Mouse (Mus musculus) kidney, embryonic 14.5 days (tissue): Measurements from ENCODE around the gene Acot11. TPM values are rescaled to one million over a fixed set of nuclear protein-coding genes. Genes with fewer than 3 reads are reported as not detected.

Experiments
- ATAC-seq: fragments of 200-750 bp; cut with Nextera tagmentation; 2 replicates; pipeline ENCODE4 v1.8.0; 2017; ENCODE audit warnings: moderate number of reproducible peaks, mild to moderate bottlenecking, moderate TSS enrichment, moderate library complexity; ENCODE audit not compliant: low FRiP score, low TSS enrichment
- H3K27ac ChIP-seq: fragments of 300-500 bp; sonication (generic); 2 replicates; pipeline ENCODE4 v1.5.1; 2014; ENCODE audit warnings: low read depth, mild to moderate bottlenecking, low read length, moderate library complexity, mixed read lengths
- H3K27me3 ChIP-seq: fragments of 300-500 bp; sonication (generic); 2 replicates; pipeline ENCODE4 v1.6.1; 2014; ENCODE audit warnings: mild to moderate bottlenecking, low read length; ENCODE audit not compliant: control insufficient read depth, insufficient read depth
- H3K36me3 ChIP-seq: fragments of 300-500 bp; sonication (generic); 2 replicates; pipeline ENCODE4 v1.6.1; 2014; ENCODE audit warnings: low read length, mixed read lengths; ENCODE audit not compliant: control insufficient read depth, insufficient read depth
- H3K4me1 ChIP-seq: fragments of 300-500 bp; sonication (generic); 2 replicates; pipeline ENCODE4 v1.6.1; 2014; ENCODE audit warnings: low read length, mixed read lengths; ENCODE audit not compliant: control insufficient read depth, insufficient read depth
- H3K4me2 ChIP-seq: fragments of 300-500 bp; sonication (generic); replicated peaks from 2 replicates; pipeline ENCODE4 v1.6.1; 2014; ENCODE audit warnings: low read depth, mild to moderate bottlenecking, low read length
- H3K4me3 ChIP-seq: fragments of 300-500 bp; sonication (generic); 2 replicates; pipeline ENCODE4 v1.5.1; 2014; ENCODE audit warnings: mild to moderate bottlenecking, low read length
- H3K9ac ChIP-seq: fragments of 300-500 bp; sonication (generic); 2 replicates; pipeline ENCODE4 v1.6.1; 2014; ENCODE audit warnings: low read depth, mild to moderate bottlenecking, low read length, moderate library complexity
- H3K9me3 ChIP-seq: fragments of 300-500 bp; sonication (generic); 2 replicates; pipeline ENCODE4 v1.6.1; 2016; ENCODE audit warnings: low read length; ENCODE audit not compliant: control insufficient read depth
- WGBS: fragments of 180-500 bp; shearing (Covaris S2); extraction: QIAGEN DNeasy Blood & Tissue Kit; methylation state at CpG from one replicate; pipeline ENCODE4 v1.1.7; 2014; 5-methylcytosine and 5-hydroxymethylcytosine counted together
- polyA plus RNA-seq: library from polyadenylated mRNA; unstranded; fragments of >200 nt; fragmentation: Nextera tagmentation; extraction: Ambion mirVana; gene quantifications from 2 replicates; pipeline ENCODE4 v1.2.1, GENCODE M21; 2014

Gene Acot11
- polyA plus RNA-seq: 1.4 and 2.2 TPM in 2 replicates

DNA sequence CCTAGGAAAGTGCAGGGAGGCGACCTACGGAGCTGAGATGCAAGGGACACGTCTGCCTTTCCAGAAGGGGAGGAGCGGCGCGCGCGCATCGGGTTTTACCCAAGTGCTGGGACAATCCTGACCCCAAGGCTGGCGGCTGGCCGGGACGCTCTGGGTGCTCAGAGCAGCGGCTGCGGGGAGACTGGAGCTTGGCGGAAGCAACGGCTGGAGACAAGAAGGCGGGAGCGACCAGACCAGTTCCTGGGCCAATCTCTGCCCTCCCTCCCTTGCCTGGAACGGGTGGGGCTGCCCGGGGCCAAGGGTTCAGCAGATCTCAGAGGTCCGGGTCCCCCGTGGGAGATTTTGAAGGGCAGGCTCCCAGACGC is at the start of gene Acot11:
Gene Acot11 (minus strand): TSS at position 89 of the 365 bp plus-strand sequence.
- peak; percentile 54 for ATAC-seq
- no peaks in the 10 kb centered on the region for H3K36me3 ChIP-seq
- H3K27me3 ChIP-seq: no peaks in the 10 kb centered on the region
- H3K9ac ChIP-seq: peak within 1 kb of the TSS; percentile 51; the same call in 1 of the 2 replicates
- H3K9me3 ChIP-seq: no peaks in the 10 kb centered on the region
- H3K4me3 ChIP-seq: peak within 1 kb of the TSS; percentile 23
- H3K4me2 ChIP-seq: peak within 1 kb of the TSS; percentile 53
- WGBS: 3% methylated on average over 23 of the region's 23 CpGs
- H3K4me1 ChIP-seq: peaks cover 6% of the 10 kb centered on the region; the same call in 1 of the 2 replicates
- no peak within 1 kb of the TSS for H3K27ac ChIP-seq

DNA sequence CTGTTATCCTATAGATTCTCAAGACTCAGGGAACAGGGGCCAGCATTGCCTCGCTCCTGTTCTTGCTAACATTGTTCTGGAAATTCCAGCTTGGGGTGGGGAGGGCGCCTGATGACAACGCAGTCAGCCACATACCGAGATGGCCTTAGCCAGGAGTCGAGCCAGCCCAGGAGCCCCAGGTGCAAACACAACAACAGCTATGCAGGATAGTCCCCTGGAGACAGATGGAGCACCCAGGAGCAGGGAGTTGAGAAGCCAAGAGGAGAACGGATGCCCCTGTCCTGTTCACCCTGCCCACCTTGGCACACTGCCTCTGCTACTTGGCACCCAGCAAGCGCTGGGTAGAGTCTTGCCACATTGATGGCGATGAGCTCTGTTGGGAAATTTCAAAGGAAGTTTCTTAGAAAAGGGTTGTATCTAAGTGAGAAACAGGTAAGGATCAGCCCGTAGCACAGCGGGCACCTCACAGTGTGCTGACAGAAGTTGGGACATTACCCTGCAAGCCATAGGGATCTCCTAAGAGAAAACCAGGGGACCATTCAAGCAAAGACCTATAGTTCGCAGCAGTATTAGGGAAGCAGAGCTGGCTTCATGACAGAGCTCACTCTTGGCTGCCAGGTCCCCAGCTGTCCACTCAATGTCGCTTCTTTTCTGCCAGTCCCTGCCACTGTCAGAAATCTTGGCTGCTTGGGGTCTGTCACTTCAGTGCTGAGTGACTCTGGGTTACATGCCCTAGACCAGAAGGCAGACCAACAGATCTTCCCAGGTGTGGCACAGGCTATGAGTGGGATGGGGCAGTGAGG is 43.7 kb upstream of the Acot11 start:
- Histone ChIP-seq H3K4me3 (no peak overlapping the region), H3K9me3 (no peaks in the 10 kb centered on the region), H3K27ac (peak overlapping the region; percentile 85), H3K27me3 (no peaks in the 10 kb centered on the region), H3K36me3 (no peaks in the 10 kb centered on the region), H3K9ac (0 out of 2 replicates have a peak overlapping the region, but pooled peaks have one; percentile 37), H3K4me2 (0 out of 2 replicates have a peak overlapping the region, but pooled peaks have one; percentile 28), H3K4me1 (peaks cover 23% of the 10 kb centered on the region)
- WGBS: 44% methylated on average over 12 of the region's 12 CpGs
- no peak; the same call in 1 of the 2 replicates for ATAC-seq

- H3K9me3 ChIP-seq: no peaks in the 10 kb centered on the region
- peaks cover 21% of the 10 kb centered on the region for H3K4me1 ChIP-seq
- H3K9ac ChIP-seq: no peak overlapping the region
- no peak overlapping the region for H3K4me3 ChIP-seq
- H3K27ac ChIP-seq: peak overlapping the region; percentile 85
- H3K27me3 ChIP-seq: no peaks in the 10 kb centered on the region
- peak; percentile 94 for ATAC-seq
- H3K4me2 ChIP-seq: peak overlapping the region; percentile 28
- WGBS: 3% methylated on average over 9 of the region's 9 CpGs
- H3K36me3 ChIP-seq: no peaks in the 10 kb centered on the region
Observed at GRCm38 (mm10) chr4:106847591-106848289, 42.9 kb upstream of the Acot11 start.

GRCm38 (mm10) chr4:106842561-106842960 is 37.8 kb upstream of the Acot11 start:
- Histone ChIP-seq H3K4me3 (no peak overlapping the region), H3K9me3 (no peaks in the 10 kb centered on the region), H3K4me2 (no peak overlapping the region), H3K4me1 (peaks cover 40% of the 10 kb centered on the region), H3K36me3 (no peaks in the 10 kb centered on the region), H3K9ac (no peak overlapping the region), H3K27ac (no peak overlapping the region), H3K27me3 (no peaks in the 10 kb centered on the region)
- ATAC-seq: no peak
- 42% methylated on average over 8 of the region's 8 CpGs for WGBS

DNA sequence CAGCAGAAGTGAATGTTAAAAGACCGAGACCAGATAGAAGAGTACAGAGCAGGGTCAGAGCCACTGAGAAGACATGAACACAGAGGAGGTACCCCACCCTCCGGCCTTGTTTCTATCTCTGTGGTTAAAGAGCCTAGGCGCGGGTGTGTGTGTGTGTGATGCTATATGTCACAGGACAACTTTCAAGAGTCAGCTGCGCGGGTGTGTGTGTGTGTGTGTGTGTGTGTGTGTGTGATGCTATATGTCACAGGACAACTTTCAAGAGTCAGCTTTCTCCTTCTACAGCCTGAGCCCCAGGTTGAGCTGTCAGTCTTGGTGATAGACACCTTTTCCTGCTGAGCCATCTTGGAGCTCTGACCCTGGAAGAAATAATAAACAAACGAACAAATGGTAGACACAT is 37.1 kb upstream of the Acot11 start:
- ATAC-seq: no peak
- peak overlapping the region; percentile 20; the same call in 1 of the 2 replicates for H3K27ac ChIP-seq
- 58% methylated on average over 7 of the region's 7 CpGs for WGBS
- H3K4me1 ChIP-seq: peaks cover 38% of the 10 kb centered on the region
- H3K27me3 ChIP-seq: no peaks in the 10 kb centered on the region
- no peak overlapping the region for H3K4me2 ChIP-seq
- no peak overlapping the region for H3K9ac ChIP-seq
- H3K36me3 ChIP-seq: no peaks in the 10 kb centered on the region
- H3K9me3 ChIP-seq: no peaks in the 10 kb centered on the region
- no peak overlapping the region for H3K4me3 ChIP-seq

GRCm38 (mm10) chr4:106841303-106841702 is 36.5 kb upstream of the Acot11 start:
- no peak overlapping the region for H3K4me3 ChIP-seq

DNA sequence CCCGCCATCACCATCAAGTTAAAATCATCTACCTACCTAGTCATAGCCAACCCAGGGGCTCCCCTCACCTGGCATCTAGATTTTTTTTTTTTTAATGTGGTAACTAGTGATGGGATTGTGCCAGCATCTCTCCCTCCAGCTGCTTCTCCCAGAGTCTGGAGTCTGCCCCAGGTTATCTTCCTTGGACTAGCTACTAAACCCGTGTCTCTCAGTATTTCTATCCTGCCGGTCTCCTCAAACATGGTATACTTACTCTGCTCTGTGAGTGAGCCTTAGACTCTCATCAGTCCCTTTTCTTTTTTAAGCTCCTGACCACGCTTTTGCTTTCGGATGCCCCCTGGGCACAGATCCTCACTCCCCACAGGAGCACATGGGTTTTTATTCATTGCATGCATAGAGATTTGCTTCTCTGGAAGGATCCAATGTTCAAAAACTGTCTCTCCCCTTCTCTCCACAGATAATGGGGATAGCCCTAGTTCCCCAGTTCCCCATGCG is 35.9 kb upstream of the Acot11 start:
- Histone ChIP-seq H3K4me1 (peaks cover 37% of the 10 kb centered on the region), H3K4me2 (peak overlapping the region; percentile 91), H3K27me3 (no peaks in the 10 kb centered on the region), H3K9me3 (no peaks in the 10 kb centered on the region), H3K4me3 (peak overlapping the region; percentile 57), H3K27ac (peak overlapping the region; percentile 98; the same call in 1 of the 2 replicates), H3K9ac (peak overlapping the region; percentile 79), H3K36me3 (no peaks in the 10 kb centered on the region)
- ATAC-seq: no peak
- WGBS: 40% methylated on average over 6 of the region's 6 CpGs

More at GRCm38 (mm10) chr4:106841303-106841702, 36.5 kb upstream of the Acot11 start:
- Histone ChIP-seq H3K9me3 (no peaks in the 10 kb centered on the region), H3K9ac (no peak overlapping the region), H3K4me2 (no peak overlapping the region), H3K4me1 (peaks cover 37% of the 10 kb centered on the region), H3K27me3 (no peaks in the 10 kb centered on the region), H3K36me3 (no peaks in the 10 kb centered on the region), H3K27ac (peak overlapping the region; percentile 98; the same call in 1 of the 2 replicates)
- WGBS: 32% methylated on average over 7 of the region's 7 CpGs
- no peak for ATAC-seq

DNA sequence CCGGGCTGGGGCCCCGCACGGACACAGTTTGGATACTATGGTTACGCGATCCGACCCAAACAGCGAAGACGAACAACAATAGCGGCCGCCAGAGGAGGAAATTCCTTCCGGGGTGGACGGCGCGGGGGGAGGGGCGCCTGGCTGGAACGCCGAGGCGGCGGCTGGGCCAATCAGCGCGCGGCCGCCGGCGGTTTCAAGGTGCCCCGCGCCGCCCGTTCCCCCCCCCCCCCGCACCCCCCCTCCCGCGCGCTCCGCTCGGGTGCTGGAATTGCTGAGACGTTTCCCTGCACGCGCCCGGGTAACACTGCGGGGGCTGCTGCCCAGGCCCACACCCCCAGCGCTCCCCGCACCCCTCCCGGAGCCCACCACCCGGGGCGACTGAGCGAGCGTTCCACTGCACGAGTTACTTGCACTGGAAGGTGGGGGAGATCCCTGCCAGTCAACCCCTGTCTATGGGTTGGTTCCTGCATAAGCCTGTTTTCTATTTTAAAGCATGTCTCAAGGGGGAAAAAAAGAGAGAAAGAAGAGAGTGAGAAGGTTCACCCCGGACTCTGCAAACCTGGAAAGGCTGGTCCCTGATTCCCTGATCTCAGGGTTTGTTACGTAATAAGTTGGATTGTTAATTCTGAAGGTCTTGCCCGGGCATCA is 35.3 kb upstream of the Acot11 start:
- Histone ChIP-seq H3K36me3 (no peaks in the 10 kb centered on the region), H3K27me3 (no peaks in the 10 kb centered on the region), H3K4me2 (peak overlapping the region; percentile 91), H3K9ac (peak overlapping the region; percentile 79), H3K27ac (peak overlapping the region; percentile 98), H3K9me3 (no peaks in the 10 kb centered on the region), H3K4me3 (peak overlapping the region; percentile 57), H3K4me1 (peaks cover 37% of the 10 kb centered on the region)
- WGBS: 1% methylated on average over 27 of the region's 51 CpGs
- ATAC-seq: peak; percentile 59
